Mouse (Mus musculus): Measurements from ENCODE around the gene Myl12a.
"Not testable (repeated sequence)": the region's sequence is repeated elsewhere in the genome, so short reads cannot be mapped to it uniquely, and the experiment has no call there.

Myl12a gene

DNA sequence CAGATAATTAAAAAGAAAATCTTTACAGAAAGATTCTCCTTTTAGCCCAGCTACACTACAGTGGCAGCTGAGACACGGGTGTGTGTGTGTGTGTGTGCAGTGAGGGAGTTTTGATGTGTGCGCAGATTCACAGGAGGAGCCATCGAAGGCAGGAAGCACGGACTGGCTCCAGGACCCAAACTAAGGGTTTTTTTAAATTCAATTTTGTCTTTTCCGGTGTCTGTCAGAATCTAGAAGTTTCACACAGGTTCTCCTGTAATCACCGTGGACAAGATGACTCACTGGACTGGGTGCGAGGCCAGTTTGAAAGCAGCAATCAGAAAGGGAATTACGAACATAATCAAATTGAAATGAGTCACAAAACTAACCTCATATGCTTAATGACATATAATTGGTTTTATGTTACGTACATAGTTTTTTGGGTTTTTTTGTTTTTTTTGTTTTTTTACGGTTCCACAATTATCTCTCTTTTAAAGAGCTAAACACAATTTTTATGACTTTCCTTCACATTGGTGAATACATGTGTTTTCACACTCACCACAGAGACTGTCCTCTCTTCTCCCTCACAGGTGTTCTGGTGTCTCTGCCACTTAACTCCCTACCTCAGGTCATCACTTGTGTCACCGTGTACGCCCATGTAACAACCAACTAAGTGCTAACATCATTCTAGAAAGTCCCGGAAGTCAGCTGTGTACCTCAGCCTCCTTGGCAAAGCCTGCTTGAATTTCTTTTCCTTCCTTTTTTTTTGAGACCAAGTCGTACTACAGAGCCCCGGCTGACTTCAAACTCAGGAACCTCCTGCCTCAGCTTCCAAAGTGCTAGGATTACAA lies 15.6 kb downstream of the Myl12a start:
- DNase-seq: no peak

DNA sequence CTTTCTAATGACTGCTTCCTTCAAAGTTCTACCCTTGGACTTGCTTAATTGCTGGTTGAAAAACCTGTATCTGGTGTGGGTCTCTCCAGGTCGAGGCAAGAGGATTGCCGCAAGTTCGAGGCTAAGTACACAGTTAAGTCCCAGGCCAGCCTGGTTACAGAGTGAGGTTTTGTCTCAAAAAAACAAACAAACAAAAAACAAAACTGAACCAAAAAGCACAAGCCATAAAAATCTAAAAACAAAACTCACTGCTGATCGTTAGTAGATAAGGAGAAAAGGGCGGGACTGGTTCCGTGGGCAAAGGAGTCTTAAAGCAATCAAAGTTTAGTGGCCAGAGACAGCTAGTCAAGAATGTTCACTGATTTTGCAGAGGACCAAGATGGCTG lies 16.3 kb downstream of the Myl12a start:
- no peak for DNase-seq

DNA sequence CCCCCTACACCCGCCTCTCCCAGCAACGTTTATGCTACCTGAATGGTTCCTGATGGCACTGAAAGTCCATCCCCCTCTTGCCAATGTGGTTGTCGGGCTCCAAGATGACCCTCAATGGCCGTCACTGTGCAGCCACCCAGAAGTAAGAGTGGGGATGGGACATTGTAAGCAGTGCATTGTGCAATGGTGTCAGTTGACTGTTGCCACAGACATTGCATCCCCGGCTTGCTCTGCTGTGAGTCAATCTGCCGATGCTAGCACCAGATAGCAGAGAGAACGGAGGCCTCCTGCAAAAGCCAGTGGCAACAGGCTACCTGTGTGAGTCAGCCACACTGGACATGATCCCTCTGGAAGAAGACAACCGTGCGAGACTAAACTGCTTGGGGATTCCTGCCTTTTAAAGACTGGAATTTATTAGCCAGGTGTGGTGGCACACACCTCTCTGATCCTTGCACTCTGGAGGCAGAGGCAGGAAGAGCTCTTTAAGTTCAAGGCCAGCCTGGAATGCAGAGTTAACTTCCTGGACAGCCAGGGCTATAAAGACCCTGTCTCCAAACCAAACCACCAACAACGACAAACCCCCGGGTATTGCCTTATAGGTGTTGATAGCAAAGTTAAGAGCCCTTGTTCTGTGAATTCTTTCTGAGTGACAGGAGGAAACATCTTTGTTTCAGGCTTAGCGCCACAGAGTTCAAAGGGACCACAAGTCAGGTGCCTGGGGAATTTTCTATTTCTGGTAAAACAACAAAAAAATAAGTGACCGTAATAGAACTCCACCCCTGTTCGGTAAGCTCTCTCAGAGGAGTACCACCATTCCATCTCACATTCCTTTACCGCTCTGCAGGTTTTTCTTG lies 16.9 kb downstream of the Myl12a start:
- no peak for DNase-seq

DNA sequence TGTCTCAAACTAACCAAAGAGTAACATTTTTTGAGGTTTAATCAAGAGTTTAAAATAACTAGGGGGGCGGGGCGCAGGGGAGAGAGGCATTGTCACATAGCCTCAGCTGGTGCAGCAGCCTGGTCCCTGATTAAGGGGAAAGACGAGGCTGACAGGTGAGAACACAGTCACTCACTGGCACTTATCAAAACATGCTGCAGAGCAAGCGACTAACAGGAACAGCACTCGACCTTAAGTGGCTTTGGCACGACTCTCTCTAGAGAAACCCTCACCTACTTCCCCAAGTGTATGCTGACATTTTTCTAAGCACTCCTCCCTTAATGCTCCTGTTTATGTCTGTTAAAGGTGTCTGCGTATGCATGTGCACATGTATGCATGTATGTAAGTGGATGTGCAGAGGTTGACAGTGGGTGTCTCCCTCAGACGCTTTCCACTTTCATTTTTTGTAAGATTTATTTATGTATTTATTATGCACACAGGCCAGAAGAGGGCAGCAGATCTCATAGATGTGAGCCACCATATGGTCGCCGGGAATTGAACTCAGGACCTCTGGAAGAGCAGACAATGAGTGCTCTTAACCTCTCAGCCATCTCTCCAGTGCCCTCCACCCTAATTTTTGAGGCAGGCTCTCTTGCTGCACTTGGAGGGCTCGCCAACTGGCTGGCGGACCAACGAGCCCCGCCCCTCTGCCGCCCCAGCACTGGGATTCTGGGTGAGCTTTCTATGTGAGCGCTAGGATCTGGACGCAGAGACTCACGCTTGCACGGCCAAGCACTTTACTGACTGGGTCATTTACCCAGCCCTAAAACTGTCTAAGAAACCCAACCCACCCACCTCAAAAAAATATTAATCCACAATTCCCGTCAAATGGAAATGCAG lies 23.1 kb downstream of the Myl12a start:
- no peak for DNase-seq

DNA sequence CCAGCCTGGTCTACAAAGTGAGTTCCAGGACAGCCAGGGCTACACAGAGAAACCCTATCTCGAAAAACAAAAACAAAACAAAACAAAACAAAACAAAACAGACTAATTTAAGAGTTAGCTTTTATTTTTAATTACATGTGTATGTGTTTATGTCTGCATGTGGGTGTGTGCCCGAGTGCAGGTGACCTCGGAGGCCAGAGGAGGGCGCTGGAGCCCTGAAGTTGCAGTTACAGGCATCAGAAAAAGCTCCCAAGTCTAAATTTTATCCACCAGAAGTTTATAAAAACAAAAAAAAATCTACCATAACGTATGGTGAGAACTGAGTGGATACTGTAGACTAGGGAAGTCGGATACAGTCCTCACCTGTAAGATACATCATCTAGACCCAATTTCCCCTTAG lies 24.9 kb downstream of the Myl12a start:
- DNase-seq: no peak

DNA sequence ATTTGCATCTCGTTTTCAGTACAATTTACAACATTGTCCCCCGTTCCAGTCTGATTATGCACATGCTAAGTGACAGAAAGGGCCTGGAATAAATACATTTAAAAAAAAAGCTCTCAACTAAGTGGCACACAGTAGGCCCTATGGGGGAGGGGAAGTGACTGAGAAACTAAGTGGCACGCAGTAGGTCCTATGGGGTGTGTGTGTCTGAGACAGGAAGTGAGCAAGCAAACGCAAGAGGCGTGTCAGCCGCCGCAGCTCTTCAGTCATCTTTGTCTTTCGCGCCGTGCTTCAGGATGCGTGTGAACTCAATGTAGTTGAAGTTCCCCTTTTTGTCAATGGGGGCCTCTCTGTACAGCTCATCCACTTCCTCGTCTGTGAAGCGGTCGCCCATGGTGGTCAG lies 28.6 kb downstream of the Myl12a start:
- not testable (repeated sequence) for DNase-seq

DNA sequence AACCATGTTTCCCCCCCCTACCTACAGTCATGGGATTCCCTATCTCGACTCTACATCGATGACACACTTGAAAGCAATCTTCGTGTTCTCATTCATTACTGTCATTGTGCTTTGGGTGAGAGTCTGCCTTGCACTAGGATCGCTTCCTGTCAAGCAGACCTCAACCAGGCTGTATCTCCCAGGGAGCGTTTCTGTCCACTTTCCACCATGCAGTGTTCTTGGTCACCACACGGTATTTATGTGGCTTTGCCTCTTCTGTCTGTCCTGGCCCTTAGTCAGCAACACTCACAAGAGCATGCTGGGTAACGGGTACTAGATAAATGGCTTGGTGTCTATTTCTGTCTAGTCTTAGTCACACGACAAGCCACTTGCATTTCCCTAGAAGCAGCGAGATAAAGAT lies 29.3 kb downstream of the Myl12a start:
- DNase-seq: no peak

DNA sequence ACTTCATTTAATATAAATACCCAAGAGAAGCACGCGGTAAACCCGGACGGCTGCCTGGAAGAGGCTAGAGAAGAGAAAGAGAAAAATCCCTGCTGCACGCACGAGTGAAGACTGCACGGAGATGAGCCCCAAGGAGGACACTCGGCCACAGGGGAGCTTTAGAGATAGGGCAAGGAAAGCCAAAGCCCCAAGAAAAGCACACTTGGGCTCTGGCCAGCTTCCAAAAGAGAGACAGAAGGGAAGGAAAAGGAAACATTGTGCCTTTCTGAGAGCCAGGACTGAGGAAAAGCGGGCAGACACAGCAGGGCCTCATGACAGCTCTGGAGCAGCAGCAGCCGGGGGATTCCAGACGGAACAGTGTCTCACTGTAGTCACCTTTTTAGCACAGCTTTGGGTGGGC lies 31.5 kb downstream of the Myl12a start:
- no peak for DNase-seq

DNA sequence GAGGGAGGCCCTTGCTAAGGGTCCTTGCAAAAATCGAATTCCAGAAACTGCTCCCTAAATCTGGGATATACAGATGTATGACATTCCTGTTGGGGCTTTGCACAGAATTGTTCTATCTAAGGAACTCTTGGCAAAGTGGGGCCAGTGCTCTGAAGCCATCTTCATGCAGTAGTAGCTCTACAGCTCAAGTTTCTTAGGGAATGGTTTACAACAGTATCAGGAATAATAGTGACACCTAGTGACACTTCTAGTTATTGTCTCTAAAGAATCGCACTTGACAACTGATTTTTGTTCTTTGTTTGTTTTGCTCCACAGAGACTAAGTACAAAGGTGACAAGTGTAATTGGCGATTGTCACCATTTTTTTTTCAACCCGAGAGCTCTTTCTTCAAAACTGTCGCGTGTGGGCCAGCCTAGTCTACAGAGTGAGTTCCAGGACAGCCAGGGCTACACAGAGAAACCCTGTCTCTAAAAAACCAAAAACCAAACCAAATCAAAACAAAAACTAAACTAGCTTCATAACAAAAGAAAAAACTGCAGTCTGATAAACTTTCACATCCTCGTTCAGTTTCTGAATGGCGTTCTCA lies 34.0 kb downstream of the Myl12a start:
- DNase-seq: no peak

DNA sequence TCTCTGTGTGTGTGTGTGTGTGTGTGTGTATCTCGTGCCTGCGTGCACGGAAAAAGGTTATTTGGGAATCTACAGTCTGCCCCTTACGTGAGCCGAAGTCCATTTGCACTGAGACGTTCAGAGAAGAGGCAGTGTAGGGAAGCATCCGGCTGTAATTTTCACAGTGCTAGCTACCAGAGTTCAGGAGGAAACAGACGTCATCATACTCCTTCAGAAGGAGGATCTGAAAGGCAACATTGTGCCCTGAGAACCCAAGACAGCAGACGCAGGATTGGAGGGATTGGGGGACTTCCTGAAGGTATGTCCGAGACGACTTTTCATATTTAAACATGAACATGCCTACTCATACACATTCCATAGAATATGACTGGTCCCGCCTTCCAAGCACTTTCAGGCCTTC lies 35.0 kb downstream of the Myl12a start:
- no peak for DNase-seq

DNA sequence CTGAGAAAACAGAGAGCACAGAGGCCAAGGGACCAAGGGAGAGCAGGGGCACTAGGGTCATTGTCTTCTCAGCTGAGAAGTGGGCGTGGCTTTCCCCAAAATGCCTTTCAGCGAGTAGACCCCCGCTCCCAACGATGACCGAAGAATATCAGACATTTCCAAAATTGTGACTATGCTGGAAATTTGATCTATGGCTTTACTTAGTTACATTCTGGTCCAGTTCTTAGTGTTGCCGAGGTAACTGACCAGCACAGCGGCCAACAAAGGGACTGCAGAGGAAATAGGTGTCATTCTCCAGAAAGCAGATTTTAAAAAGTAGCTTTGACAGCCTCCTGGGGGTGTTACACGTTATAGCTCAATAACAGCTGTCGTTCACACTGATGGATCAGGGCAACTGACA lies 35.5 kb downstream of the Myl12a start:
- no peak for DNase-seq

DNA sequence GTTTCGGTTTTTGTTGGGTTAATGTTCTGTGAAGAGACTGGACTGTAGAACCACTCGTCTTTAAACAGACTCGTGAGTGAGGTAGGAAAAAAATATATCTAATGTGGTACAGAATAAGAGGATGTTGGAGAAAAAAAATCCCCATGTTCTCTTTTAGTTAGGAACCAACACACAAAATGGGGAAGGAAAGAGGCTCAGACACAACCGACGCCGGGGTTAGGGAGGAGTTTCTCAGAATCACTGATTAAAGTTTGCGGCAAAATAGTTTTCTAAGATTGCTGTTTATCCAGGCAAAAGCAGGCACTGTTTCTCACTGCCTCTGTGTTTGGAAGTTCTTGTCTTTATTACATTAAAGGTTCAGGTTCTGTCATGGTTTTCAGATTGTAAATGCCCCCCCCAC lies 36.6 kb downstream of the Myl12a start:
- no peak for DNase-seq

DNA sequence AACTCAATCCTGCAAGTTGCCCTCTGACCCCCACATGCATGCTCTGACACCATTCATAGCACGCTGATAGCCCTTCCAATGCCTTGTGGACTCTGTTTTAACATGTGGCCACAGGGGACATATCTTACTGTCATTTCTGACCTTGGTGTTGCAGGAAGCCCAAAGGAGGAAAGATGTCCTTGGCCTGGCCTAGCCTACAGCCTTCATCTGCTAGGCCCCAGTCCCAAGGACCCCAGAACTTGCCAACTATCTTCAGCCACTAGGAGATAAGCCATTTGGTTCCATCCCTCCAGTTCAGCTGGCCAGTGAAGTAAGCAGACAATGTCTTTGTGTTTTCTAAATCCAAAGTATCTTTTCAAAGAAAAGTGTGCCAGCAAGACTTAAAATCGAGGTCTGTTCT lies 37.4 kb downstream of the Myl12a start:
- no peak for DNase-seq

DNA sequence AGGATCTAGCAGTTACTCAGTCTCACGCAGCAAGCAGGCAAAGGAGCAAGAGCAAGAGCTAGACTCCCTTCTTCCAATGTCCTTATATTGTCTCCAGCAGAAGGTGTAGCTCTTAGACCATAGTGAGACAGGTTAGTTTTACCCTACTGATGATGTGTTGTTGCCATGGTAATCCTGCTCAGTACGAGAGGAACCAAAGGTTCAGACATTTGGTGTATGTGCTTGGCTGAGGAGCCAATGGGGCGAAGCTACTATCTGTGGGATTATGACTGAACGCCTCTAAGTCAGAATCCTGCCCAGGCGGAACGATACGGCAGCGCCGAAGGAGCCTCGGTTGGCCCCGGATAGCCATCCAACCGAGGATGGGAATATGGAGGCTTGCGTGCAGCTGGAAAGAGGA lies 39.1 kb downstream of the Myl12a start:
- peak; percentile 76 for DNase-seq

DNA sequence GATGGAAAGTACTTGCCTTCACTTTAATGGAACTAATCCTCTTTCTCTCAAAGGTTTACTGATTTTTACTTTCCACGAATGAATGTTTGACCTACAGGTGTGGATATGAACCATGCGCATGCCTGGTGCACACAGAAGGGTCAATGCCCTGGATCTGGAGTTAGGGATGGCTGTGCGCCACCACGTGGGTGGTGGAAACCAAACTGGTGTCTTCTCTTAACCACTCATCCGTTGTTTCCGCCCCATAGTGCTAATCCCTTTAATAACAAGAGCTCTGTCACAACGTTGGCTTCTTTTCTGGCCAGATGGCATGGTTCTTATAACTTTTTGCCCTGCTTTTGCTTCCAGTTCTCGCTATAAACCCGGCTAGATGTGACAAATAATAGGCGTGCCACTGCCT lies 51.4 kb downstream of the Myl12a start:
- no peak for DNase-seq

DNA sequence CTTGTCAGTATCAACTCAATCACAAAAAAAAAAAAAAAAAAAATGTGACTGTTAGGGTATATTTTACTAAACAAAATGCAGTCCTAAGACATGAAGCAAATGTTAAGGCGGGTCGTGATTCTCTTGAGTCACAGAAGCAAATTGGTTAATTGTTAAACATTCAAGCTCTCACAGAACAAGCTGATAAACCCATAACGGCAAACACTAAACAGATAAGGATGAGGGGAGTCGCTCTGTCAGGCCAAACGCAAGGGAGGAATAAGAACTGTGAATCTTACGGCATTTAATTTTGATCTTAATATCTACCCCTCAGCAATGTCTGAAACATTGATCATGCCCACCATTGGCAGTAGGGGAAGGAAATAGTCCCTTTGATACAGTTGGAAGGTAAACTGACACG lies 53.5 kb downstream of the Myl12a start:
- no peak for DNase-seq

DNA sequence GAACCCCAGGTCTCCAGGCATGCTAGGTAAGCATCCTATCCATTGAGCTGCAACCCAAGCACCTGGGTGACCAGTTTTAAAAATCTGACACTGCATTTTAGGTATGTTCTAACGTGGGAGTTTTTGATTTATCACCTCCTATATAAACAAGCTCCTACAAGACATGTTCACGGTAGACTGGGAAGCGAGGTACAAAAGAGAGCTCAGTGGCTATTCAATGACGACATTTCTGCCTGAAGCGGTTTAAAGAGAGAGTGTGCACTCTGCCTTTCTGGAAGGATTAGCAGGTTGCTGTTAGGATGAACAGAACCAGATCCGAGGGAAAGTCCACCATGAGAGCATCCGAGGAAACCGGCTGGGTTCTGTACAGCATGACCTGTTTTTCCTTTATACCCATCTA lies 54.0 kb downstream of the Myl12a start:
- no peak for DNase-seq

DNA sequence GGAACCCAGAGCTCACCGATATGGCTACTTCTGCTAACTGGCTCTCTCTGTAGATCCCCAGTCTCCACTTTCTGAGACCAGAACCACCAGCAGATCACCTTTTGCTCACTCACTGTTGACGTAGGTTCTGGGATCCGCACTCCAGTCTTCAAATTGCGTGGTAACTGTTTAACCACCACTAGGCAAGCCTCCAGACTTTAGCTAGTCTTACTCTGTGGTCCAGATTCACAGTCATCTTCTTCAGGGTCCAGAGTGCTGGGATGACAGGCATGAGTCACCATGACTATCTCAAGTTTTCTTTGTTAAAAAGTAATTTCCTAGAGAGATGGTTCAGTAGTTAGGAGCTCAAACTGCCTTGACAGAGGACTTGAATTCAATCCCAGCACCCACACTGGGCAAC lies 58.9 kb downstream of the Myl12a start:
- no peak for DNase-seq
